Comparison of ENCODE assay signal across 9 mouse cellular contexts in genomic region chr9:63975996-63976395, GRCm38 (mm10). TPM values are rescaled to one million over a fixed set of nuclear protein-coding genes. Genes with fewer than 3 reads are reported as not detected.
DNase-seq lines count a peak whose midpoint lies in the region; ATAC-seq and TF ChIP-seq lines count a peak whose summit lies in the region.
"Had no signal": no experiment of that assay in that cellular context is flagged by ENCODE, and none has a peak within 500 bp of the region (broad histone marks: within the 10 kb centered on the region; RNA-seq: fewer than 3 reads in every experiment).

No protein-coding gene starts in this region.

- 0 out of 2 replicates have a peak overlapping the region, but pooled peaks have one; percentile 26 for H3K4me2 ChIP-seq in kidney, embryonic 15.5 days
- H3K4me2 ChIP-seq in forebrain, embryonic 16.5 days (ENCODE audit: low read length) = peak overlapping the region; percentile 17
- peak overlapping the region; percentile 22 for H3K4me2 ChIP-seq in midbrain, embryonic 12.5 days (replicated peaks)

- no peak for TF ChIP-seq CTCF in kidney, adult 2 months (conservative IDR thresholded peaks at IDR 0.05; ENCODE audit: insufficient read depth, insufficient read length, low read depth, low read length)

- H3K9ac ChIP-seq in kidney, embryonic 15.5 days = no peak overlapping the region; the same call in 1 of the 2 replicates
- no peak overlapping the region for H3K9ac ChIP-seq in forebrain, embryonic 16.5 days (replicated peaks; ENCODE audit: low read depth, low read length)
- H3K9ac ChIP-seq in midbrain, embryonic 12.5 days (replicated peaks) = peak overlapping the region; percentile 29; the same call in 1 of the 2 replicates

- H3K36me3 ChIP-seq in kidney, embryonic 15.5 days = peaks cover 8% of the 10 kb centered on the region
- no peaks in the 10 kb centered on the region for H3K36me3 ChIP-seq in kidney, adult 2 months (ENCODE audit: control insufficient read depth, insufficient read depth, low read length)
- H3K36me3 ChIP-seq in forebrain, embryonic 16.5 days (ENCODE audit: control insufficient read depth, insufficient read depth) = no peaks in the 10 kb centered on the region
- H3K36me3 ChIP-seq in midbrain, embryonic 12.5 days = no peaks in the 10 kb centered on the region

- no peaks in the 10 kb centered on the region for H3K27me3 ChIP-seq in kidney, embryonic 15.5 days
- no peaks in the 10 kb centered on the region for H3K27me3 ChIP-seq in kidney, adult 2 months (replicated peaks; ENCODE audit: control insufficient read depth, insufficient read depth, low read length)
- no peaks in the 10 kb centered on the region for H3K27me3 ChIP-seq in forebrain, embryonic 16.5 days (replicated peaks; ENCODE audit: control insufficient read depth, insufficient read depth, low read length)
- H3K27me3 ChIP-seq in midbrain, embryonic 12.5 days = no peaks in the 10 kb centered on the region

- WGBS in kidney, embryonic 15.5 days = 24% methylated on average over 11 of the region's 11 CpGs
- 45% methylated on average over 11 of the region's 11 CpGs for WGBS in kidney, adult 2 months
- WGBS in forebrain, embryonic 16.5 days = 14% methylated on average over 11 of the region's 11 CpGs
- 22% methylated on average over 11 of the region's 11 CpGs for WGBS in midbrain, embryonic 12.5 days

- H3K9me3 ChIP-seq in kidney, embryonic 15.5 days (replicated peaks) = no peaks in the 10 kb centered on the region
- H3K9me3 ChIP-seq in forebrain, embryonic 16.5 days (ENCODE audit: control insufficient read depth, low read length) = no peaks in the 10 kb centered on the region
- no peaks in the 10 kb centered on the region for H3K9me3 ChIP-seq in midbrain, embryonic 12.5 days

- H3K4me3 ChIP-seq in kidney, embryonic 15.5 days (replicated peaks) = no peak overlapping the region
- H3K4me3 ChIP-seq in kidney, adult 2 months (ENCODE audit: insufficient read depth, low read depth, low read length) = no peak overlapping the region
- no peak overlapping the region for H3K4me3 ChIP-seq in brown adipose tissue, adult 24 weeks (ENCODE audit: insufficient read depth, low read depth, low read length)
- no peak overlapping the region for H3K4me3 ChIP-seq in forebrain, embryonic 16.5 days (replicated peaks; ENCODE audit: low read length)
- H3K4me3 ChIP-seq in midbrain, embryonic 12.5 days = no peak overlapping the region

- peak; percentile 41 for ATAC-seq in kidney, embryonic 15.5 days (replicated peaks; ENCODE audit: low FRiP score)
- ATAC-seq in forebrain, embryonic 16.5 days = peak; percentile 24; the same call in 1 of the 2 replicates
- ATAC-seq in midbrain, embryonic 12.5 days (ENCODE audit: low FRiP score, low read depth) = peak; percentile 63; the same call in 1 of the 2 replicates

- no peak for TF ChIP-seq POLR2A in kidney, adult 2 months (IDR thresholded peaks at IDR 0.05; ENCODE audit: low read depth, low read length)

- DNase-seq in kidney, adult 2 months = no peak
- no peak for DNase-seq in left cerebral cortex, adult 9 months (ENCODE audit: low spot score in 2 of 2)
- no peak for DNase-seq in layer of hippocampus, adult 11-12 months (ENCODE audit: low spot score)
- DNase-seq in gastrocnemius, adult 18-20 months (ENCODE audit: low spot score) = no peak
- DNase-seq: kidney, adult 8-10 months had no signal

- H3K4me1 ChIP-seq in kidney, embryonic 15.5 days = peaks cover 97% of the 10 kb centered on the region
- peaks cover 22% of the 10 kb centered on the region for H3K4me1 ChIP-seq in kidney, adult 2 months (ENCODE audit: control insufficient read depth, insufficient read depth, low read length)
- peaks cover 83% of the 10 kb centered on the region for H3K4me1 ChIP-seq in brown adipose tissue, adult 24 weeks (ENCODE audit: control insufficient read depth, insufficient read depth, insufficient read length, low read length)
- peaks cover 34% of the 10 kb centered on the region for H3K4me1 ChIP-seq in forebrain, embryonic 16.5 days (replicated peaks; ENCODE audit: control insufficient read depth, insufficient read depth, low read length)
- peaks cover 50% of the 10 kb centered on the region for H3K4me1 ChIP-seq in midbrain, embryonic 12.5 days

- peak overlapping the region; percentile 51; the same call in 1 of the 2 replicates for H3K27ac ChIP-seq in kidney, embryonic 15.5 days
- no peak overlapping the region for H3K27ac ChIP-seq in kidney, adult 2 months (ENCODE audit: insufficient read depth, low read depth, low read length)
- H3K27ac ChIP-seq in brown adipose tissue, adult 24 weeks (replicated peaks; ENCODE audit: low read depth, low read length) = peak overlapping the region; percentile 85; the same call in 1 of the 2 replicates
- H3K27ac ChIP-seq in forebrain, embryonic 16.5 days (ENCODE audit: low read length) = no peak overlapping the region
- H3K27ac ChIP-seq in midbrain, embryonic 12.5 days (replicated peaks) = no peak overlapping the region

RNA-seq across cellular contexts. Expression of gene Smad6, which starts 45.9 kb away (rescaled TPM):
- 10.6 and 12.3 TPM in 2 replicates for polyA plus RNA-seq in kidney, embryonic 15.5 days (2015; fragmentation: Nextera tagmentation; extraction: Ambion mirVana)
- 15.9 and 22.8 TPM in 2 replicates for polyA plus RNA-seq in kidney, adult 2 months (2012; rRNA removed)
- polyA plus RNA-seq in brown adipose tissue, adult 24 weeks (2012; ENCODE audit: insufficient read depth, insufficient read length, missing spikeins) = 5.3 and 14.8 TPM in 2 replicates
- 1.5 and 1.6 TPM in 2 replicates for polyA plus RNA-seq in forebrain, embryonic 16.5 days (2015; fragmentation: Nextera tagmentation; extraction: Ambion mirVana)
- 7.8 TPM in 2 replicates for polyA plus RNA-seq in midbrain, embryonic 12.5 days (2016; fragmentation: Nextera tagmentation; extraction: Ambion mirVana)
- total RNA-seq in gastrocnemius, adult 18-20 months (2021) = 1 to 10 TPM; 5.1 TPM

Comparison
In these comparisons a context has a peak if more than half of its experiments do, and no peak if none do; other contexts are left out.
1. H3K27ac ChIP-seq: peak in kidney, embryonic 15.5 days (single experiment) and brown adipose tissue, adult 24 weeks (single experiment); none in kidney, adult 2 months (single experiment), forebrain, embryonic 16.5 days (single experiment) and midbrain, embryonic 12.5 days (single experiment).
2. Peak in every context shown above with its lines, with median percentiles within 50 percentile points of each other: ATAC-seq and H3K4me2 ChIP-seq.